Mouse (Mus musculus): Measurements from ENCODE around the gene Gm8165.
"Not testable (repeated sequence)": the region's sequence is repeated elsewhere in the genome, so short reads cannot be mapped to it uniquely, and the experiment has no call there.

Gm8165 gene

GRCm38 (mm10) chr14:43677099-43677498 lies at the start of gene Gm8165:
TSS of gene Gm8165 (minus strand) at chr14:43677199.
- not testable (repeated sequence) for DNase-seq (ENCODE audit: low spot score in 2 of 2)

- DNase-seq (ENCODE audit: low spot score in 2 of 2) = not testable (repeated sequence)
These were observed 20.6 kb upstream of the Gm8165 start, which contains the start of gene Gm7324 for GRCm38 (mm10) chr14:43697621-43698020. TSS of gene Gm7324 (plus strand) at chr14:43697828.
